In the genomic region with DNA sequence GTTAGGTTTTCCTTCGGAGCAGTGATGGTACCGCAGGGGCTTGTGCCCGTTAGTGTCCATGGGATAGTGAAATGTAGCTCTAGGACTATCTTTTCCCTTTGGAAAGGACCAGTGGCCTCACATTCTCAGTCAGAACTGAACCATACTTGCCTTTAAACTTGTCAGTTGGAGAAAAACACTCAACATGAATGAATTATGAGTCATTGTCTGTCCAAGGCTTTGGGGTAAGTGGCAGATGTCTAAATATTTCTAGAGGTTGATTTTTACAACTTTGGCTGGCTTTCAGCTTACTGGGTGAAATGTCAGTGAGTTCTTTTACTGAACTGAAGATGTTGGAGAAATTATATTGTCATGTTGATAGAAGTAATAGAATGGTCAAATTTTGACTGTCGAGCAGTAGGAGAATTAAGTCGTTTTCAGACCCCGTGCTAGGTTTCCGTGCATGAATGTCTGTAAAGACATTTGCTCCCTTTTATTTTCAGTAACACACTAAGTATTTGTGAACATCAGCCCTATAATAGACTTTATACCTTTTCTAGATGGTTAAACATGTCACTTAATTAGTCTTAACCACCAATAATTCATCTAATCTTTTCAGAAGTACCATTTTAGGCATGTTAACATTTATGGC, we compare ENCODE assay signal across 20 mouse cellular contexts. TPM values are rescaled to one million over a fixed set of nuclear protein-coding genes. Genes with fewer than 3 reads are reported as not detected.
DNase-seq lines count a peak whose midpoint lies in the region; ATAC-seq and TF ChIP-seq lines count a peak whose summit lies in the region.
"Had no signal": no experiment of that assay in that cellular context is flagged by ENCODE, and none has a peak within 500 bp of the region (broad histone marks: within the 10 kb centered on the region; RNA-seq: fewer than 3 reads in every experiment).

No protein-coding gene starts in this region.

- peaks cover 17% of the 10 kb centered on the region for H3K4me1 ChIP-seq in midbrain, embryonic 12.5 days
- peaks cover 4% of the 10 kb centered on the region; the same call in 1 of the 2 replicates for H3K4me1 ChIP-seq in midbrain, embryonic 14.5 days (ENCODE audit: control insufficient read depth, insufficient read depth, low read length)

- 31% methylated on average over 7 of the region's 7 CpGs for WGBS in midbrain, embryonic 12.5 days
- 22% methylated on average over 7 of the region's 7 CpGs for WGBS in midbrain, embryonic 14.5 days

- H3K79me2 ChIP-seq in C2C12 (ENCODE audit: control insufficient read depth, insufficient read depth) = peaks cover 29% of the 10 kb centered on the region

- no peaks in the 10 kb centered on the region for H3K36me3 ChIP-seq in midbrain, embryonic 12.5 days
- H3K36me3 ChIP-seq in midbrain, embryonic 14.5 days (ENCODE audit: control insufficient read depth, insufficient read depth, low read length) = no peaks in the 10 kb centered on the region
- no peaks in the 10 kb centered on the region for H3K36me3 ChIP-seq in C2C12 (ENCODE audit: control insufficient read depth, insufficient read depth)
- H3K36me3 ChIP-seq: embryonic facial prominence, embryonic 13.5 days; forebrain, embryonic 15.5 days; heart, embryonic 15.5 days; hindbrain, embryonic 13.5 days had no signal

- H3K79me3 ChIP-seq in C2C12 (ENCODE audit: low read depth) = peaks cover 2% of the 10 kb centered on the region

- no peak overlapping the region for H3K4me2 ChIP-seq in midbrain, embryonic 12.5 days (replicated peaks)
- no peak overlapping the region for H3K4me2 ChIP-seq in midbrain, embryonic 14.5 days (ENCODE audit: low read length)
- H3K4me2 ChIP-seq: embryonic facial prominence, embryonic 13.5 days; forebrain, embryonic 15.5 days; heart, embryonic 11.5 days; heart, embryonic 15.5 days; hindbrain, embryonic 13.5 days had no signal

- no peaks in the 10 kb centered on the region for H3K9me3 ChIP-seq in midbrain, embryonic 12.5 days
- no peaks in the 10 kb centered on the region for H3K9me3 ChIP-seq in midbrain, embryonic 14.5 days (ENCODE audit: control insufficient read depth, low read length)
- H3K9me3 ChIP-seq: embryonic facial prominence, embryonic 13.5 days; forebrain, embryonic 15.5 days; heart, embryonic 15.5 days; hindbrain, embryonic 13.5 days had no signal

- H3K9ac ChIP-seq in midbrain, embryonic 12.5 days (replicated peaks) = no peak overlapping the region
- no peak overlapping the region for H3K9ac ChIP-seq in midbrain, embryonic 14.5 days (replicated peaks; ENCODE audit: low read length)
- H3K9ac ChIP-seq: embryonic facial prominence, embryonic 13.5 days; forebrain, embryonic 15.5 days; heart, embryonic 15.5 days; hindbrain, embryonic 13.5 days had no signal

- no peak for DNase-seq in midbrain, embryonic 14.5 days
- peak; percentile 52 for DNase-seq in NIH3T3 (ENCODE audit: low read depth)
- DNase-seq in cerebellum, postnatal 4 days (ENCODE audit: low spot score in 2 of 2) = no peak
- DNase-seq in embryo, embryonic 11 days = no peak
- DNase-seq: adrenal gland, adult 8-10 months; adrenal gland, postnatal 36 days; B cell, adult 2 months; cerebellum, adult 11 months; cerebellum, adult 8-10 months; gastrocnemius, postnatal 10 days; heart, adult 2 months; heart, postnatal 14 days had no signal

- no peak overlapping the region for H3K27ac ChIP-seq in midbrain, embryonic 12.5 days (replicated peaks)
- H3K27ac ChIP-seq in midbrain, embryonic 14.5 days (replicated peaks; ENCODE audit: low read depth, low read length) = no peak overlapping the region
- H3K27ac ChIP-seq: embryonic facial prominence, embryonic 13.5 days; forebrain, embryonic 15.5 days; heart, adult 2 months; heart, embryonic 15.5 days; hindbrain, embryonic 13.5 days; hindbrain, postnatal 0 days had no signal

- ATAC-seq in midbrain, embryonic 12.5 days (ENCODE audit: low FRiP score, low read depth) = peak; percentile 3; the same call in 1 of the 2 replicates
- ATAC-seq in midbrain, embryonic 14.5 days (ENCODE audit: low FRiP score, low TSS enrichment) = no peak

- H3K4me3 ChIP-seq in midbrain, embryonic 12.5 days = no peak overlapping the region
- H3K4me3 ChIP-seq in midbrain, embryonic 14.5 days (replicated peaks; ENCODE audit: low read depth, low read length) = no peak overlapping the region
- no peak overlapping the region for H3K4me3 ChIP-seq in C2C12 (ENCODE audit: insufficient read depth, poor library complexity, severe bottlenecking)
- H3K4me3 ChIP-seq: embryonic facial prominence, embryonic 13.5 days; forebrain, embryonic 15.5 days; heart, adult 2 months; heart, embryonic 15.5 days; hindbrain, embryonic 13.5 days had no signal

- H3ac ChIP-seq in C2C12 (ENCODE audit: control insufficient read depth, insufficient read length, low read depth) = no peak overlapping the region

- no peak for TF ChIP-seq CTCF in C2C12 (IDR thresholded peaks at IDR 0.05; ENCODE audit: control insufficient read depth, insufficient read depth, insufficient read length)

- peaks cover 56% of the 10 kb centered on the region for H3K27me3 ChIP-seq in midbrain, embryonic 12.5 days
- peaks cover 37% of the 10 kb centered on the region for H3K27me3 ChIP-seq in midbrain, embryonic 14.5 days (ENCODE audit: control insufficient read depth, insufficient read depth, low read length)
- no peaks in the 10 kb centered on the region for H3K27me3 ChIP-seq in C2C12 (ENCODE audit: control insufficient read depth, insufficient read depth, insufficient read length)
- H3K27me3 ChIP-seq: embryonic facial prominence, embryonic 13.5 days; heart, embryonic 15.5 days had no signal

TF ChIP-seq in C2C12, 6 proteins besides CTCF, POLR2A, EP300 and RAD21:
- TF ChIP-seq USF1 (IDR thresholded peaks at IDR 0.05; ENCODE audit: low read depth) (no peak), MAX (IDR thresholded peaks at IDR 0.05) (no peak), FOSL1 (IDR thresholded peaks at IDR 0.05; ENCODE audit: insufficient read depth, low read length, poor library complexity, severe bottlenecking) (peak; percentile 8), MYOD1 (IDR thresholded peaks at IDR 0.05; ENCODE audit: control insufficient read depth, insufficient read length, low read depth) (peak; percentile 13), MYOG (IDR thresholded peaks at IDR 0.05; ENCODE audit: control insufficient read depth, extremely low read depth, insufficient read length) (no peak), CEBPB (IDR thresholded peaks at IDR 0.05; ENCODE audit: low read depth) (no peak)

RNA-seq across cellular contexts. Expression of a gene that starts 50.9 kb away (rescaled TPM):
- polyA plus RNA-seq in midbrain, embryonic 12.5 days (2016; fragmentation: Nextera tagmentation; extraction: Ambion mirVana) = 38.6 and 43.1 TPM in 2 replicates
- polyA plus RNA-seq in midbrain, embryonic 14.5 days (2014; fragmentation: Nextera tagmentation; extraction: Ambion mirVana) = 46.3 and 52.9 TPM in 2 replicates
- 20.4 TPM for polyA plus RNA-seq in C2C12 (2012; fragmentation: generic; extraction: Trizol)
